Mouse (Mus musculus) CH12F3 (cell line): Measurements from ENCODE around the gene Rpl14.

ENCODE experiments used
- in situ Hi-C: fragments of 300-500 bp; cut with MboI; formaldehyde crosslinking; loops from 2 replicates; pipeline ENCODE4 v1.14.3; 2020; ENCODE audit warnings: low sequenced_read_pairs

Gene Rpl14

GRCm38 (mm10) chr9:120571593-120572385 lies 545 bp downstream of the Rpl14 start:
- in situ Hi-C loops = no loop called here

- in situ Hi-C loops = no loop called here
Measured at GRCm38 (mm10) chr9:120575748-120576661, 4.8 kb downstream of the Rpl14 start.

- in situ Hi-C loops = no loop called here
Measured at GRCm38 (mm10) chr9:120576662-120577013, 5.4 kb downstream of the Rpl14 start.

- in situ Hi-C loops = no loop called here
Measured at GRCm38 (mm10) chr9:120577133-120577651, 5.9 kb downstream of the Rpl14 start.

GRCm38 (mm10) chr9:120577706-120578405 lies 6.6 kb downstream of the Rpl14 start:
- in situ Hi-C loops = no loop called here

GRCm38 (mm10) chr9:120578701-120579100 lies 7.5 kb downstream of the Rpl14 start:
- in situ Hi-C loops = no loop called here

- in situ Hi-C loops = no loop called here
Measured at GRCm38 (mm10) chr9:120579808-120580207, 8.6 kb downstream of the Rpl14 start.

- in situ Hi-C loops = no loop called here
Measured at GRCm38 (mm10) chr9:120581941-120582618, 10.8 kb downstream of the Rpl14 start.

- in situ Hi-C loops = no loop called here
Measured at GRCm38 (mm10) chr9:120582619-120583308, 11.5 kb downstream of the Rpl14 start.

GRCm38 (mm10) chr9:120583314-120583713 lies 12.1 kb downstream of the Rpl14 start:
- in situ Hi-C loops = no loop called here

GRCm38 (mm10) chr9:120586546-120586945 lies 15.3 kb downstream of the Rpl14 start:
- in situ Hi-C loops = no loop called here

- in situ Hi-C loops = no loop called here
Measured at GRCm38 (mm10) chr9:120591490-120591889, 20.2 kb downstream of the Rpl14 start.

- in situ Hi-C loops = no loop called here
Measured at GRCm38 (mm10) chr9:120593383-120594101, 22.3 kb downstream of the Rpl14 start.

GRCm38 (mm10) chr9:120594839-120595238 lies 23.6 kb downstream of the Rpl14 start:
- in situ Hi-C loops = no loop called here

GRCm38 (mm10) chr9:120595306-120595705 lies 24.1 kb downstream of the Rpl14 start:
- in situ Hi-C loops = no loop called here

GRCm38 (mm10) chr9:120601488-120602171 lies 30.4 kb downstream of the Rpl14 start:
- in situ Hi-C loops = no loop called here

GRCm38 (mm10) chr9:120602172-120602838 lies 31.1 kb downstream of the Rpl14 start:
- in situ Hi-C loops = no loop called here

GRCm38 (mm10) chr9:120602839-120603511 lies 31.7 kb downstream of the Rpl14 start:
- in situ Hi-C loops = no loop called here
